Mouse (Mus musculus) lung, postnatal 4 days (tissue): ENCODE data around the gene BC049762.

Experiments used
- DNase-seq, 2 experiments: peaks; one replicate each; pipeline ENCODE4 v3.0.0; 2021

The BC049762 gene

DNA sequence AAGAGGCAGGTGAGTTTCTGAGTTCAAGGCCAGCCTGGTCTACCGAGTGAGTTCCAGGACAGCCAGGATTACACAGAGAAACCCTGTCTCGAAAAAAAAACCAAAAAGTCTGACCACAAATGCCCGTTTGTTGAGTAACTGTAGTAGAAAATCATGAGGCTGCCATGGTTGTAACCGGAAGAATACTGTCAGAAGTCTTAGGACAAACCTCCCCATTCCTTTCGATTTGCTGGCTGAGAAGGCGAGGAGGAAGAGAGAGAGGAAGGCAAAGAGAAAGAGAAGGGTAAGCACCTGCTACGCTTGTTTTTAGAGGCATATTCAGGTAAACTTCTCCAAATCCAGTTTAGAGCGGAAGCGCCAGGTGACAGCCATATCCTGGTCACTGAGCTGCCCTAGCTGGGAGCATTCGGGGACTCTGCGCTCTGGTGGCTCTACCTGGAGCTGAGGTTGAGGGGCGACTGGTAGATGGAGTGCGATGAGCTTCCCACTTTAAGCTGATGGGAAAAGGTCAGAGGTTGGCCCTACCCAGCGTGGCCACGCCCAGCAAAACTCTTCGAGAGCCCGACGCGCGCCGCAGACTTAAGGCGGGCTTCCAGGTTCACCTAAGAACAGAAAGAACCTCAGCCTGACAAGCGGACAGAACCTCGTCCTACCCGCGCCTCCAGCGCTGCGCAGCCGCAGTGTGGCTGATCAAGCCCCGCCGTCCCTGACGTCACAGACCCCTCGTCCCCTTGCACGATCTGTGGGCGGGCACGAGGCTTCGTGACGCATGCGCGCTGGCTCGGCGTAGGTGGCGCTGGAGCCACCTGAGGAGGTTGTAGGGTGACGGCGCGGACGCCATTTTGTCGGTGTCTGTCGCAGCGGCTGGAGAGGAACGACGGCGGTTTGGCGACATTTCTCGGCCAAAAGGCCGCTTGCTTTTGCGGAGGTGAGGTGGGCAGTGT, at the start of gene BC049762:
TSS of gene BC049762 (minus strand) at position 705 of the 944 bp plus-strand sequence.
- DNase-seq: peak; percentile 98 to 99

DNA sequence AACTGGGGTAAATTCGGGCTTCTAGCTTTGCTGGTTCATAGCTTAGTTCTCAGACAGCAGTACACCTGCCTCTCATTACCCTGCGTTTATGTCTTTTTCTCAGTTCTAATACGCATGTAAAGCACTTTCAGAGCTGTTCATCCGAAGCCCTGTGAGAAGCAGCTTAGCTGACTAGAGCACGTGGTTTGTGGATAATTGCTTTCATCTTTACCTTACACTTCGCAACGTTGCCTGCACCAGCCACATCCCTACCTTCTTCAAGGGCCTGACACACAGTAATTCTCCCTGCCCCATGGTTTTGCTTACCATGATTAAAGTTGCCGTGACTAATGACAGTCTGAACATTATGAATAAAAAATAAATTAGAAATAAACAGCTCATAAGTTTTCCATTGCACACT, 49.0 kb upstream of the BC049762 start:
- no peak for DNase-seq

GRCm38 (mm10) chr11:51308306-51308705, 45.5 kb upstream of the BC049762 start:
- peak in 1 of 2 experiments; percentile 28 for DNase-seq

GRCm38 (mm10) chr11:51303981-51304553, 41.2 kb upstream of the BC049762 start:
- DNase-seq: no peak

DNA sequence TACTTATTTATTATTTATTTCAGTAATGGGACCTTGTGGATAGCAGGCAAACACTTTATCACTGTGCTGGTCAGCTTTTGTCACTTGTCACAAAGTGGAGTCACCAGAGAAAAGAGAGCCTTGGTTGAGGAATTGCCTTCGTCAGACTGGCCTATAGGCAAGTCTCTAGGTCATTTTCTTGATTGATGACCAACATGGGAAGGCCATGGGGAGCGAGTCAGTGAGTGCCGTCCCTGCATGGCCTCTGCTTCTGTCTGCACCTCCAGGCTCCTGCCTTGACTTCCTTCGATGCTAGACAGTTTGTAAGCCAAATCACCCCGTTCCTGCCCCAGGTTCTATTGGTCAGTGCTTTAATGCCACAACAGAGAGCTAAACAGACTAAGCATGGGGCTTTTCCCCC, 39.5 kb upstream of the BC049762 start:
- DNase-seq: no peak

- DNase-seq: no peak
Observed at GRCm38 (mm10) chr11:51298691-51299090, 35.8 kb upstream of the BC049762 start.

DNA sequence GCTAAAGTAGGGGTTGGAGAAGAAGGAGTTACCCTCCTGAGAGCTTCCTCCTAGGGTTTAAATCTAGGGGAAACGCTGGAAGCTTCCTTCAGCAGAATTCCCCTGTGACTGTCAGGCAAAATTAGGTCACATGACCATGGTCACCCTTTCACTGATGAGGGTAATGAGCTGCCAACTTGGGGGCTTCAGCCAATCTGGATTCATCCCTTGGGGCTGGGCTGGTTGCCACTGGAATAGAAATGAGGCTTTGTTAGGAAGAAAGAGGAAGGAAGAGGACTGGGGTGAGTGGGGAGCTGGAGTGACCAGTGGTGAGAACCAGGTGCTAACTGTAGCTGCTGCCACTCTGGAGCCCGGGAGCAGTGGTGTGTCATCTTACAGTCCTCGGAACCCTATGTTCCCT, 32.9 kb upstream of the BC049762 start:
- DNase-seq: no peak

GRCm38 (mm10) chr11:51293956-51294530, 31.2 kb upstream of the BC049762 start:
- no peak for DNase-seq

- peak; percentile 70 to 80 for DNase-seq
Observed at GRCm38 (mm10) chr11:51290066-51290955, 27.5 kb upstream of the BC049762 start.

DNA sequence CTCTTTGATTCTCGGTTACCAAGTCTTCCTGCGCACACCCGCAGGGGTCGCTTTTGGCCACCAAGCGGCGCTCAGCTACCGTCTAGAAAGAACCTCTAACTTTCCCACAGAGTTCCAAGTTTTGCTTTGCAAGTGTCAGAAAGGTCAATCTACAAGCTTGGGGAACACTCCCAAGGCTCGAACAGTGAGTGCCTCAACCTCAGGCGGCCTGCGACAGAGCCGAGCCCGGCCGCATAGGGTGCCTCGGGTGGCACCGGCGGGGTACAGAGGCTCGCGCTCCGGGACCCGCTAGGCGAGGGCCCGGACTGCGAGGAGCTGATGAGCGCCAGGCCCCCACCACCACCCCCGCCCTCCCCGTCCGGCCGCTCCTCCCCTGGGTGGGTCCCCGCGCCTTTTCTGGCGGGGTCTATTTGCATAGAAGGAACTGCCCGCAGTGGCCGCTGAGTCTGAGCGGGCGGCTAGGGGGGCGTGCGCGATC, 26.8 kb upstream of the BC049762 start, which contains the start of gene Col23a1:
TSS of gene Col23a1 (plus strand) at position 357 of the 478 bp plus-strand sequence.
- peak; percentile 86 for DNase-seq

DNA sequence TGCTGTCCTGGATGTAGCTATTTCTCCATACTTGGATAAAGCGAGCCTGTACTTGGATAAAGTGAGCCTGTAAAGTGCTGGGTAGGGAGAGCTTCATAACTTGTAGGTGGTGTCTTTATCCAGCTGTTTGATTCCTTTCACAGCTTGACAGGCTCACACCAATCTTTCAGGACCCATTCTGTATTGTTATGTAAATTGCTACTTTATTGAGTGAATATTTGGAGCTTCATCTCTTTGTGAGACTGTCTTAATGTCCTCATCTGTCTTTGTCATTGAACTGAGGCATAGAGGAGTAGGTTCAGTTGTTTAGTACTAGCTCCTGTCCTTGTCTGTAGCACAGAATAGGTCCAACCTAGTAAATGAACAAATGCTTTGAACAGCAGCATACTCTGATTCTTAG, 11.6 kb upstream of the BC049762 start:
- no peak for DNase-seq

DNA sequence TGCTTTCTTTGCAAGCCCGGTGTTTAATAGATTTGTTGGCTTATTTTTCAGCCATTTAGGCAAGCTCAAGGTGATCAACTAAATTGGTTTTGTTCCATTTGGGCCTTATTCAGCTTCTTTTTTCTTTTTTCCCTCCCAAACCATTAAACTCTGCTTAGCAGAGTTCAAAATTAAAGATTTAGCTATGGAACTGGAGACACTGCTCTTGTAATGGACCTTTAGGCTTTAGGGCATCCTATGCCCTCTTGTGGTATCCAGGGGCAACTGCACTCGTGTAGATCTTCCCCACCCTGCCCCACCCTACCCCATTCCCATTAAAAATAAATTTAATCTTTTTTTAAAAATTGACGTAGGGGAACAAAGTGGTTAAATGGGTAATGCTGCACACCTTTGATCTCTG, 2.5 kb upstream of the BC049762 start:
- peak in 1 of 2 experiments; percentile 18 for DNase-seq

- DNase-seq: peak; percentile 26 to 39
Observed at GRCm38 (mm10) chr11:51264352-51264751, 1.5 kb upstream of the BC049762 start.

- peak; percentile 68 to 76 for DNase-seq
Observed at GRCm38 (mm10) chr11:51263286-51263831, 513 bp upstream of the BC049762 start.

DNA sequence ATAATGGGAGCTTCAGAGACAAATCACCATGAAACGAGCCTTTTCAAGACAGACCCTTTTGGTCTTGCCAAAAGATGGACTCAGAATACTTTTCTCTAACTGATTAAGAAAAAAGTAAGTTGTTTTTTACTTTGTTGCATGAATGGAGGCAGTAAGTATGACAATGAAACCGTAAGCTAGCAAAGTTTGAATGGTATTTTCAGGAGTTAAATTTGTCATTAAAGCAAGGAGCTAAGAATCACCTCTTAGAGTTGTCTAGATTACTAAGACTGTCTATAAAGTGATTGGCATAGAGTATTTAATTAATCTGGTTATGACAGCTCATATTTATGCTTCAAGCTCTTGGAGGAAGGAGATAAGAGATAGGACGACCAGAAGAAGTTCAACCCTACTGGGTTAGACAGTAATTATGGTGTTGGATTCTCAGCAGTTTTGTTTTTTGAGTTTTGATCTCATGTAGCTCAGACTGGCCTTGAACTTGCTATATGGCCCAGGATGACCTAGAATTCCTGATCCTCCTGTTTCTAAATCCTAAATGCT, 1.1 kb downstream of the BC049762 start, which contains the start of gene Clk4:
TSS of gene Clk4 (plus strand) at position 51 of the 540 bp plus-strand sequence.
- DNase-seq: no peak

GRCm38 (mm10) chr11:51257006-51257405, 5.8 kb downstream of the BC049762 start:
- no peak for DNase-seq

- no peak for DNase-seq
Observed at GRCm38 (mm10) chr11:51242897-51243296, 19.9 kb downstream of the BC049762 start.

GRCm38 (mm10) chr11:51234626-51235025, 28.2 kb downstream of the BC049762 start:
- DNase-seq: no peak

DNA sequence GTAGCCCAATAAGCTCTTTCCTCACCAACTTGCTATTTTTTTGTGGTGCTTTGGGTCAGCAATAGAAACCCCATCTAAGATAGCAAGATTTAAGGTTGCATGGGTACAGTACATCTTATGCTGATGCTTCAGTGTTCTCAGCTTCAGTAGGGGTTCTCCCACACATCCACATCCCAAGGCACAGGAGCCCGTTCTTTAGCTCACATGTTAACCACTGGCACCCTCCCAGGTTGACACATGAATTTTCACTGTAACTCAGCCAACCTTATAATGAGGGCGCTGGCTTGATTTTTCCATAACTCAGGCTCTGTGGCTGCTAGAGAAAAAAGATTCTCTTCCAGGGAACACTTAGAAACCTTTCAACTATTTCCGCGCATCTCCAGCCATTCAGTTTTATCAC, 35.7 kb downstream of the BC049762 start:
- DNase-seq: no peak

DNA sequence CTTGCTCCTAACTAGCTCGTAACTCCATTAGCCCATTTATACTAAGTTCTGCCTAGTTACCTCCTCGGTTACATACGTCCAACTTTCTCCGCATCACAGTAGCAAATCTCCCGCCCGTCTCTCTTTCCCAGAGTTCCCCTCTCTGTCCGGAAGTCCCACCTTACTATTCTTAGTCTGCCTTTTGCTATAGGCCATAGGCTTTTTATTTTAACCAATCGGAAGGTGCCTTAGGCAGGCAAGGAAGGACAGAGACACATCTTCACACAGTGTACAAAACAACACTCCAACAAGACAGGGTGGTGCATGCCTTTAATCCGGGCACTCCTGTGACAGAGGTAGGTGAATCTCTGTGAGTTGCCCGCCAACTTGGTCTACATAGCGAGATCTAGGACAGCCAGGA, 42.5 kb downstream of the BC049762 start, which contains the start of gene Gm12569:
TSS of gene Gm12569 (plus strand) at position 166 of the 400 bp plus-strand sequence.
- no peak for DNase-seq

- no peak for DNase-seq
Observed at GRCm38 (mm10) chr11:51219396-51219980, 43.4 kb downstream of the BC049762 start.
